Mouse (Mus musculus): ENCODE results near the gene Ppp1r27.

- TF ChIP-seq CTCF (IDR thresholded peaks at IDR 0.05; ENCODE audit: borderline replicate concordance, insufficient read depth, low read depth, low read length) (no peak), POLR2A (IDR thresholded peaks at IDR 0.05; ENCODE audit: borderline replicate concordance, insufficient read depth, low read length) (no peak)
These were observed 42.6 kb downstream of the Ppp1r27 start for GRCm38 (mm10) chr11:120508290-120508870.
